Mouse (Mus musculus) CD4-positive helper T cell, adult 2 months (primary cell): Measurements from ENCODE around the gene Abhd16a.
A peak's percentile ranks its signal among the peaks of the same experiment; 100 is the strongest.

Experiments
- DNase-seq: peaks from one replicate; pipeline ENCODE4 v3.0.0-alpha.2; 2012; ENCODE audit warnings: low read depth, missing footprints, low spot score

The Abhd16a gene

DNA sequence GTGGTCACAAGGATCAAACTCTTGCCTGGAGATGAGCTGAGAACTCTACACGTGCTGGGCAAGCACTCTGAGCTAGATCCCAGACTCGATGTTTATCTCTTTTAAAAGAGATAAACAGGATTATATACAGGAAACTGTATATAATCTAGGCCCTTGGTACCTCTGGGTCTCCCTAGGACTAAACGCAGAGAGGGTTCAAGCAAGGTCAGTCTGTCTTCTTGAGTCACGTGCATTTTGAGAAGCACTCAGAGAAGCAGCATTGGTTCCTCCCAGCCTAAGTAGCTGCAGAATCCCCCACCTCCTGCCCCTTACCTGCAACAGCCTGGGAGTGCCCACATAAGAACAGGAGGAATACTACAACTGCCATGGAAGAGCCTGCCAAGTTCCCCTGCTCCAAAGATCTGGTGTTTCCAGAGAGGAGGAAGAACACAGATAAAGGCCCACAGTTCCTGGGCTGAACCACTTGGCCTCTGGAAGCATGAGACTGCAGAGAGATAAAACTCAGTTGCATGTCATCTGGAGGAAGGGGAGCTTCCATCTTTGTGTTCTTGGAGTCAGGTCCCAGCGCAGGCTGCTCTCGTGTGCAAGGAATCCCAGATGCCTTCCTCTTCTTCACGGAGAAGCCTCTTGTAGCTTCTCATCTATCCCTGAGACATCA is 3.7 kb upstream of the Abhd16a start, which contains the start of gene Ly6g6f:
Gene Ly6g6f (minus strand): TSS at position 403 of the 658 bp plus-strand sequence.
- no peak for DNase-seq

DNA sequence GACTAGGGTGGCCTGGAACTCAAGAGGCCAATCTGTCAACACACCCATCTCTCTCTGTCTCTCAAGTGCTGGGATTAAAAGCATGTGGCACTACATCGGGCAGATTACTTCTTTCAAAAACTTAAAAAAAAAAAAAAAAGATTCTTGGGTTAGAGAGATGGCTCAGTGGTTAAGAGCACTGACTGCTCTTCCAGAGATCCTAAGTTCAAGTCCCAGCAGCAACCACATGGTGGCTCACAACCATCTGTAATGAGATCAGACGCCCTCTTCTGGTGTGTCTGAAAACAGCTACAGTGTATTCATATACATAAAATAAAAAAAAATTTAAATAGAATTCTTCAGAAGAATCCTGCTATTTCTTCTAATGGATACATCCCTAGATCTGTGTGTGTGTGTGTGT is 912 bp upstream of the Abhd16a start:
- peak; percentile 34 for DNase-seq

DNA sequence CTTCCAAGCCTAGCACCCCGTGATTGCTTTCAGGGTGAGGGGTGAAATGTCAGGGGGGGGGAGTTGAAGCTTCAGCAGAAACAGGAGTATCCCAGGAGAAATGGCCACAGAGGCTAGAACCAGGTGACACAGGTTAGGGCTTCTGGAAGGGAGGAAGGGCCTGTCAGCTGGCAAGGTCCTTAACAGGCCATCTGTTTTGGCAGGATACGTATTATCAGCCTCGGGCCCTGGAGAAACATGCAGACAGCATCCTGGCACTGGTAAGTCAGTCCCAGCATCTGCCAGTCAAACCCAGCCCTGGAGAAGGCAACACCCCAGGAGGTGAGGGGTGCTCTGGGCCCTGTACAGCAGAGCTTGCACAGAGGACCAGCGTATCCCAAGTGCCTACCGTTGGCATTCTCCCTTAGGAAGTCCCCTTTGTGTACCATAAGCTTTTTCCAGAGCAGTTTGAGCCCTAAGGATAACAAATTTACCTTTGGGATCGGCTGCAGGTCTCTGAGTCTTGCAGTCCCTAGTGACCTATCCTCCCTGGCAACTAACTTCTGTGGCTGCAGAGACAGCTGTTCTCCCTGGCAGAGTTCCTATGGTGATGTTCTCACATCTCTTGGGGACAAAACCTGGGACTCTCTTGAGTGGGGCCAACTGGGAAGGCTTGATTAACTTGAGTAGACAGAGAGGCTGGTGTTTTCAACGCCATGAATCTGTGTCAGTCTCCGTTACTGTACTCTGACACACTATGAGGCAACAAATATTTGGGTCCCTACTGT is 1.3 kb downstream of the Abhd16a start:
- DNase-seq, result no peak

DNA sequence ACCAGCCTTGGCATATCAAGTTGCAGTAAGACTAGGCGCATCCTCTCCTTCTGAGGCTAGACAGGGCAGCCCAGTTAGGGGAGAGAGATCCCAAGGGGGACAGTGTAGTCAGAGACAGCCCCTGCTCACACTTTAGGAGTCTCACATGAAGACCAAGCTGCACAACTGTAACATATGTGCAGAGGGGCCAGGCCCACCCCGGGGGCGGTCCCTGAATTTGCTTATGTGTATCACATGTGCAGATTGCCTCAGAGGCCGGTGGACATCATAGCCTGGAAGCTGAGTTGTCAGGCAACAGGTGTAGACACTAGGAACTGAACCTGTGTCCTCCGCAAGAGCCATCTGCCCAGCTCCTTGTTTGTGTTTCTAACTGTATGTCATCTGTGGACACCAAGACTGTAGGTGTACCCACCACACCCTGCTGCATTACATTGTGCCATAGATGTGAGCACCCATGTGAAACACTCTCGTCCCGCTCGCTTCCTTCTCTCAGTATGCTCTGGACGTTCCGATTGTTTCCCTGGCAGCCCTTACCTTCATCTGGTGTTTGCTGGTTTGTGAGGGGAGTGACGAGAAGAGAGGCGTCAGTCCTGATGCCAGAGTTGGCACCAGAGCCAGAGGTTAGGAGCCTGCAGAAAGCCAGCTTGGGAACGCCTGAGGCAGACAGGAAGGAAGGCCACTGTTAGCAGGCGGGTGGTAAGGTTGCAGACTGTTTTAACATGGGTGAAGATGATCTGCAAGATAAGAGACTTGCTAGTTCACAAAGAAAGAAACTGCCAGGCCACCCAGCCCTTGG is 3.5 kb downstream of the Abhd16a start:
- no peak for DNase-seq

DNA sequence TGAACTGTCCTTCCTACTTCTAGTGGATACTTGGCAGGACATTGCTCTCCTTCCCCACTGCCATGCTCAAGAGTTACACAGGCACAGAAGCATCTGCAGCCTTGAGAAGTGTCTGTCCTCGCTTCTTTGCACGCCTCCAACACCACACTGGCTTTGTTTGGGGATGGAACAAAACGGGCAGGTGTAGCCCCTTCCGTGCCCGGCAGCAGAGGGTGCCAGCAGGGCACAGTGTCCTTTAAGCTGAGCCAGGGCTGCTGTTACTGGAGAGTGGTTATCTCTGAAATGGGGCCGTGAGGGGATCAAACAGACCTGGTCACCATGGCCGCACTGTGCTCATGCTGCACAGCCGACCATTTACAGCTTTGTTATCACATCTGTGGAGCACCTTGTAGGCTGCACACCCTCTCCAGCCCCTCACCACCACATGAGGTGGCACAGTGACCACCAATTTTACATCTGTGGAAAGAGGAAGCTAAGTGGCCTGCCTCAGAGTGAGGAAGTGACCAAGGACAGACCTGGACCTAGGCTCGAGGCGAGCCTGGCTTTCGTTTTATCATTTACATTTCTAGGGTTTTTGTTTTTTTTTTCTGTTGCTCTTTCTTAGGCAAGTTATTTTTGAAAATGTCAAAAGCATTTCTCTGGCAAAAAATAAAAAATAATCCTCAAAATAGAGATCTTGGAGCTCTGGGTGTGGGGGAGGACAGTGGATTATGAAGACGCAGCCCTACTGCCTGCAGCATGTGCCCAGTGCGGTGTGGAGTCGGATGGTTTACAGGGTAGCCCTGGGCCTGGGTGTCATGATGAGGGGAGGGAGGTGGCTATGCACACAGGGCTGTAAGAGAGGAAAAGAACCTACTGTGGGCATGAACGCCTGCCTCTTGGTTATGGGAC is 5.7 kb downstream of the Abhd16a start:
- no peak for DNase-seq

DNA sequence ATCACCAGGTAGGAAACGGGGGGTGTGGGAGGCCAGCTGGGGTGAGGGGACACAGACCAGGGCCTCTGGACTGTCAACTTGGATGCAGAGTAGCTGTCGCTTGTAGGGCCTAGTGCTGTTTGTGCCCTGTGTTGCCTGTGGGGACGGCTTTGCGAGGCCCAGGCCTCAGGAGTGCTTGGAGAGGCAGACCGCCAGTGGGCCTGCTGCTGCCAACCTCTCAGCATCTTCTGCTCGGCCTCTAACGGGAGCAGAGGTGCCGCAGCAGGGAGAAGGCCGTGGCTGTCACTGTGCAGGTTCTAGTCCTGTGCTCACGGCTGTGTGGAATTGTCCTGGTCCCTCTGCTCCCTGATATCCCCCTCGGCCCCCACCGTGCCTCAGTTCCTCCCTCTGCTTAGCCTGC is 7.5 kb downstream of the Abhd16a start:
- DNase-seq, result no peak

DNA sequence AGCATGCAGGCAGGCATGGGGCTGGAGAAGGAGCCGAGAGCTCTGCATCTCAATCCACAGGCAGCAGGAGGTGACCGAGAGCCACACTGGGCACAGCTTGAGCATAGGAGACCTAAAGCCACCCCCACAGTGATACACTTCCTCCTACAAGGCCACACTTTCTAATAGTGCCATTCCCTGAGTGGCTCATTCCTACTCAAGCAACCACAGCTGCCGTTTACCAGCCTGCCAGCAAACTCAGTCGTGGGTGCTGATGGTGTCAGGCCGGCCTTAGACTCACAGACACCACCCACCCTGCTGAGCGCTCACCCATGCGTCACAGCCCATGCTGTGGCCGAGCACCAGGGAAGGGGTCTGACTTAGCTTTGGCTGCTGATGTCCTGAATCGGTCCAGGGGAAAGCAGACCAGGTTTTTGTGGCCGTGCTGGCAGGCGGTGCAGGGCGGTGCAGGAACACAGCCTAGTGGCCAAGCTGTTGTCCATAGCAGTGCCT is 8.1 kb downstream of the Abhd16a start:
- no peak for DNase-seq

DNA sequence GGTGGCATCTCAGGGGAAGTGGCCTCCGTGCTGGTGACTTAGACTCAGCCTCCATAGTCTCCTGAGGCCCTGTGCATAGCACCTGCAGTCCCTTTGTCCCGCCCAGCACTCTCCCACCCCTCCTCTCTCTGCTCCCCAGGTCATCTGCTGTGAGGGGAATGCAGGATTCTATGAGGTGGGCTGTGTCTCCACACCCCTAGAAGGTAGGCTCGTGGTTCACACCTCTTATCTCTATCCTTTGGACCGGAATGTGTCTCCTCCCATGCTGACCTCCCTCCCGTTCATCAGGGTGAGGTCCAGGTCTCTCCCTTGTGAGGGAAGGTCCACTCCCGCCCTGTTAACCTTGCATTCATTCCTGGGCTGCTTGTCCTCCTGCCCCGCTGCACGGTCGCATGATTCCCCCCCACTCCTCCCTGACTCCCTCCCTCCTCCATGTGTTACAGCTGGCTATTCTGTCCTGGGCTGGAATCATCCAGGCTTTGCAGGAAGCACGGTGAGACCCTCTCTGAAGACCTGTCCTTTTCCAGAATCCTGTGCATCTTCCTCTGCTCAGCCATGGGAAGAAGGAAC is 11.2 kb downstream of the Abhd16a start:
- DNase-seq, result no peak

DNA sequence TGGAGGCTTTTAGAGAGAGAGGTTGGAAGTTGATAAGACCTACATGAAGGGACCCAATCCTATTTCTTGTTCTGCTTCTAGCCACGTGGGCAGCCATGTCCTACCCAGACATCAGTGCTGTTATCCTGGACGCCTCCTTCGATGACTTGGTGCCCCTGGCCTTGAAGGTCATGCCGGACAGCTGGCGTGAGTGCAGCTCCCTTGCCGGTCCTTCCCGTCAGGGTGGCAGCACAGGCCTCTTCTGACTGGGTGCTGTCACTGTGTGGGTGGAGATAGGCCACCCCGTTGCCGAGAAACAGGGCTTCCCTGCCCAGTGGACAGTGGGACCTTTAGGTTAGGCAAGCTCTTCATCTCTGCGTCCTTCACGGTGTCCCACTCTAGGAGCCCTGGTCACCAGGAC is 12.1 kb downstream of the Abhd16a start:
- DNase-seq, result no peak

DNA sequence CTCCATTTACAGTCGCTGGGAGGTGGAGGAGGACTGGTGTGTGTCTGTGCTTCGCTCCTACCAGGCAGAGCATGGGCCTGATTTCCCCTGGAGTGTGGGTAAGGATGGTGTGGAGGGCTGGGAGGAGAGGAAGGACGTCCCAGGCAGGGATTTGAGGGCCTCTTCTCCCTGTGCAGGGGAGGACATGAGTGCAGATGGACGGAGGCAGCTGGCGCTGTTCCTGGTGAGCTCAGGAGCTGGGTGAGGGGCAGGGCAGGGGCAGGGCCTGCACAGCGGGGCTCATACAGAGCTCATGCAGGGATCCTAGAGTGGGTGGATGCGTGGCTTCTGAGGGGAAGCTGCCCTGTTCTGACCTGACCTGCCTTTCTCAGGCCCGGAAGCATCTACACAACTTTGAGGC is 13.2 kb downstream of the Abhd16a start:
- no peak for DNase-seq

DNA sequence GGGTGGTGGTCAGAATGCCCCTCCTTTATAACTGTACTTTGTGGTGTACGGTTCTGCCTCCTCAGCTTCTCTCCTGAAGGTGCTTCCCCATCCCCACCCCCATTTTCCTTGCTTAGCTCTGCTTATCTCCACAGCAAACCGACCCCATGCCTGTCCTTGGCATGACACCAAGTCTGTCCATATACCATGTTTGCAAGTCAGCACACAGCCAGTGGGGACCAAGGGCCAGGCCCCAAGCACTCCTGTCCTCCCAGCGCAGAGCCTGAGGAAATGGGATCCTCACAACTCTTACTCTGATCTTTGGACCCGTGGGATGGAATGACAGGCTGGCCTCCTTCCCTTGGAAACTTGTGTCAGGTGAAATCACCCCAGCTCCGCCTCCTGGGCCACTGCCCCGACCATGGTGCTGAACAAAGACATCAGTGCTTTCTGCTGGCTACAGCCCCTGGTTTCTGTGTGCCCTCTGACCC is 14.2 kb downstream of the Abhd16a start:
- no peak for DNase-seq

DNA sequence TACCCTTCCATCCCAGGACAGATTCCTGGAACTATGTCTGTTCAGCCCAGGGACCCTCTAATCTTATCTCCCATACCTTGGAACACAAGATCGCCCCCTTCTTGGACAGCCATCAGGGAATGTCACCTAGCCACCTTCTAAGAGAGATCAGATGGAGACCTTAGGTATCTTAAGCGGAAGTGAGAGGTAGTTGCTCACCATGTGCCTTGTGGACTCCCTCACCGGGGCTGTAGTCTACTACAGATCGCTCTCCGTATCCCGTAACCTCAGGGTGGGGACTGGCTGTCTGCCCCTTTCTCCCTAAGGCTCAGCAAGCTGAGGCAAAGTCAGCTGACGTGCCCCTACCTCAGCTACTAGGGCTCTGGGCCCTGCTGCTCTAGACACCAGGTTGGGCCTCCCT is 15.0 kb downstream of the Abhd16a start:
- no peak for DNase-seq

DNA sequence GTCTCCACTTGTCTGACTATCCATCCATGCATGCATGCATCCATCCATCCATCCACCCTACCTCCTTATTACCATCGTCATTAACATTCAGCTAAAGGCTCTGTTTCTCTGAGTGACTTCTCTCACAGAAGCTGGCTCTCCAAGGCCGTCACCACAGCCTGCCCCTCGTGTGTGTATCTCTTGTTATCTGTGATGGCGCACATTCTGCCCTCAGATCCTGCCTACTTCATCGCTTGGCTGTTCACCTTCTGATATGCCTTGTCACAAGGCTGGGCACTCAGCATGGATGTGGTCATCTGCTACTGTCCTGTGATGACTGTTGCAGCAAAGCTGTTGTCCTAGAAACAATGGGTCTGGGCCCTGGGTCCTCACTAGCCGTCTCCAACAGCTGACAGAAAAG is 15.7 kb downstream of the Abhd16a start:
- DNase-seq, result no peak

DNA sequence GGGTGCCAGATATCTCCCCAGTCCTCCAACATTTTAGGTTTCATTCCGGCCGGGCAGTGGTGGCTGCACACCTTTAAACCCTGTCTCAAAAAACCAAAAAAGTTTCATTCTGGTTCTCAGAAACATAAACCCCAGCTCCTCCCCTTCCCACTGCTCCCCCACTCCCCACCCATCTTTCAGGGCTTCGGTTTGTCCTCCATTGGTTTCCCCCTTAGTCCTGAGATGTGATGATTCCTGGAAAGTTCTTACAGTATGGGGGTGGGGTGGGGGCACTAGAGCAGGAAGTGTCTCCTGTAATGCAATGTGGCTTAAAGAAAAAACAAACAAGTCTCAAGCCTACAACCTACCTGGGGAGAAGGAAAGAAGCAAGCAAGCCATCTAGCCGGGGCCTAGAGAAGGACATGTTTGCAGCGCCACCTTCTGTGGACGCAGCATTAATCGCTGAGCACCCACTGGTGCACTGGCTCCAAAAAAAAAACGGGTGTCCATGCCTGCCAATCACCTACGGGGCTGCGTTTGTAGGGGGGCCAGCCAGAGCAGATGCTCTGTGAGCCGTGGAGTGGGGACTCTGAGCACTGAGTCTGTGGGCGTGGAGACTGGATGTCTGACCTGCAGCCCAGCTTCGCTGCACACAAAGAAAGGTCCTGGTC is 16.8 kb downstream of the Abhd16a start:
- peak; percentile 39 for DNase-seq

DNA sequence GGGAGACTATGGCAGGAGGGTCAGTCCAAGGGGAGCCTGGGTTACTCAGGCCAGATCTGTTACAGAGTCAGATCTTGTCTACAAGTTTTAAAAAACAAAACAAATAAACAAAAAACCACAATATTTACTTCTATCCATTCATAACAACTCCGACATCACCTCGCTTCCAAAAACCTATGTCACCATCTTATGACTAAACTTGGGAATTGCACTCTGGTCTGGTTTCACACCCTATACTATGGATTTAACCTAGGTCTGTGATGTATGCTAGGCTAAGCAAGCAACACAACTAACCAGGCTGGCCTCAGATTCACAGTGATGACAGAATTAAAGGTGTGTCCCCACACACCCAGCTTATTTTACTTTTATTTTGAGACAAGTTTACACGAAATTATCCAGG is 17.5 kb downstream of the Abhd16a start:
- no peak for DNase-seq

DNA sequence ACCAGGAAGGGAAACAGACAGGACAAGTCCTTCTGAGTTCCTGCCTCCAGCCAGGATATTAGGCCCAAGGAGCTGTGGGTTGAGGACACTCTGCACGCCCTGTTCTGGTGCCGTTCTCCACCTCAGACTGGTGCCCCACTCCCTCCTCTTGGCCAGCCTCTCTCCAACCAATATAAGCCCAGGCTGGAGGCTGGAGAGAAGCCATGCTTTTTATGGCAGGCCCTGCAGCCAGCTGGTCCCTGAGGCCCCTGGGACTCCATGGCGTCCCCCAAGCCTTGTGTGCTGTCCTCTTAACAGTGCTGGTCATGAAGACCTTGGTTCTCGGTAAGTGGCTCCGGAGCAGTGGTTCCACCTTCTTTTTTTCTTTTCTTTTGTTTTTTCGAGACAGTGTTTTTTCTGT is 19.0 kb downstream of the Abhd16a start, which contains the start of gene Ly6g5c:
Gene Ly6g5c (plus strand): TSS at position 183 of the 400 bp plus-strand sequence.
- no peak for DNase-seq

DNA sequence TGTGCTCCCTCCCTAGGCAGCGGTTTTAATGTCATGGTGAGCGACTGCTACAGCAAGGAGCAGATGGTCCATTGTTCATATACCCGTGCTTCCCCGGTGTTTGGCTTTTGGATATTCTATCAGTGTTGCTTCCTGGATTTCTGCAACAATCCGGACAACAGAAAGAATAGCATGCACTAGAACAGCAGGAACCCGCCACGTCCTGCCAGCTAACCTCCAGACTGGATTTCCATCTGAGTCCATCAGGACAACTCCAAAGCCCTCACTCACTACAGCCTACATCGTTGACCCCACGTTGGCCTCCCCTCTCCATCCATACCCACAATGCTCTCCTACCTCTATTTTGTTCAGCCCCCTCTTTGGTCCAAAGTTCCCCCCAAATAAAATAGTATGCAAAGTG is 22.7 kb downstream of the Abhd16a start:
- no peak for DNase-seq

DNA sequence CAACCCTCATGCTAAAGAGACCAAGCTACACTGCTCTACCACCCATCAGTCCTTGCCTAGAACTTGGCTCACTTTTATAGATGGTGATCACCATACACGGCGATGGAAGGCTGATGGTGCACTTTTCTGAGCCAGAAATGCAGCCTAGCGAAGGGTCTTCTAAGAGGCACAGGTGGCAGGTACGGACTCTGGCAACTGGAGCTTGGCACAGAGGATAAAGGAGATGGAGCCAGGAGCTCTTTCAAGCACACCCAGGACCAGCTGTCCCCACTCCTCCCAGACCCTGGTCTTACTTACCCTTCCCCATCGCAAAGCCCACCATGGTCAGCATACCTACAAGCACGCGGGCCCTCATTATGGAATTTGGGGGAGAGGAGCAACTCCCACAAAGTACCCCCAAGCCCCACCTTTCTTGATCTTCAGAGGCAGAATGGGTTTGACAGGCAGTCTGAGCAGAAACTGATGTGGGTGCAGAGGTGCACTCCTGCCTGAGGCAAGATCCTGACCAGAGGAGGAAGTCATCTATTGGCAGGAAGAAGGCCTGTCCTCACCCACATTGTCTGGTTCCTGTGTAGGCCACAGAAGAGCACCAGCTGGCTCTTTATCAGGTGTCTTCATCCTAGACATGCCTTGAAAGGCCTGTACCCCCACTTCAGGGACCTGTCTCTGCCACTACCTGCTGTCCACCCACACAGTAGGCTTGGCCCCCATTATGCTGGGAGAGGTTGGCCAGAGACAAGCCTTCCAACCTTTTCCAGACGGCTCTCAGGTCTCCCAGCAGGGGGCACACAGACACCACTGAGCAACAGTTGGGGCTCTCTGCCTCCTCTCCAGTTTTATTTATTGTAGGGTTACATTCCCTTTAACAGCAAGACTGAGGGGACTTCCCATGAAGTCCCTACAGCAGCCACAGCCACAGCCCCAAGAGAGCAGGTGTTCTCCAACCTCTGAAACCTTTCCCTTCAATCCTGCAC is 26.3 kb downstream of the Abhd16a start, which contains the start of gene Ly6g5b:
Gene Ly6g5b (minus strand): TSS at position 383 of the 974 bp plus-strand sequence.
- DNase-seq, result peak; percentile 59

DNA sequence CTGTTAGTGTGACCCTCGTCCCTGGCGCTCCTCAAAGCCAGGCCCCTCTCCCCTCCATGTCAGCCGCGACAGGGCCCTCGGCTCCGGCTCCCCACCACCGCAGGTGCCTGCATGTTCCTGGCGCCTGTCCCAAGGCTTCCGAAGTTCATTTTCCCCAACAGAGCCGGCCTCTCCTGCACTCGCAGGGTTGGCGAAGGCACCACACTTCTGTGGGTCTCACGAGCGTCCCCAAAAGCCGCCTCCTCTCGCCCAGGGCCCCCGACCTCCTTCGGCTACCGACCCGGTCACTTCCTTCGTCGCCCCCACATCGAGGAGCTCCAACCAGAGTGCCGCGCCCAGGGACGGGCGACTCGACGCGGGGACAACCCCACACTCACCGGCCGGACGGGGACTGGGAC is 31.7 kb downstream of the Abhd16a start:
- DNase-seq, result no peak
